Mouse (Mus musculus) R1 (cell line): ENCODE results near the gene Syn2.

Experiments
- DNase-seq: peaks from one replicate; pipeline ENCODE4 v3.0.0-alpha.2; 2018; ENCODE audit warnings: low read depth, low spot score

The Syn2 gene

DNA sequence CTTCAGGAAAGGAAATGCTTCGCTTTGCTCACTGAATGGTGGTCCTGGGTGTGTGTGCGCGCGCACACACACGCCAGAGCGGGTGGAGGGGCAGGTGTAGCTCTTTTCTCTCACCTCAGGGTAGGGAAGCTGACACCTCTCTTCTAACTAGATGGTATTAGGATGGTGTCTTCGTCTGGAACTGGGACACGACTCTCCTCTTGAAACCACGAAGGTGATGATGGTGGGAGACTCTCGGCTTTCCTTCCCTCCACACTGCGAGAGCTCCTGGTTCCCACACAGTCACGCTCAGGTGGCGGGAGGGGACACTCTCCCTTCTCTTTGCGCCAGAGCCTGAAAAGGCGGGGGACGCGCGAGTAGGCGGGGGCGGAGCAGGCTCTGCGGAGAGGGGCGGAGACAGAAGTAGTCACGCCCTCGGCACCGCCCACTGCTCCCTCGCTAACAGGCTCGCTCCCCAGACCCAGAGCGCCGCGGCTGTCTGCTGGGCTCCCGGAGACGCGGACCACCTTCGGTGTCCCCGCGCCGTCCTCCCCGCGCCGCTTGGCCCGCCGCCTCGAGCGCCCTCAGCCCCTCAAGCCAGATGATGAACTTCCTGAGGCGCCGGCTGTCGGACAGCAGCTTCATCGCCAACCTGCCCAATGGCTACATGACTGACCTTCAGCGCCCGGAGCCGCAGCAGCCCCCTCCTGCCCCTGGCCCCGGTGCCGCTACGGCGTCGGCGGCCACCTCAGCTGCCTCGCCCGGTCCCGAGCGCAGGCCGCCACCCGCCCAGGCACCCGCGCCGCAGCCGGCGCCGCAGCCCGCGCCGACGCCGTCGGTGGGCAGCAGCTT, at the start of gene Syn2:
Gene Syn2 (plus strand): TSS at position 402 of the 831 bp plus-strand sequence.
- DNase-seq, result peak; percentile 81

DNA sequence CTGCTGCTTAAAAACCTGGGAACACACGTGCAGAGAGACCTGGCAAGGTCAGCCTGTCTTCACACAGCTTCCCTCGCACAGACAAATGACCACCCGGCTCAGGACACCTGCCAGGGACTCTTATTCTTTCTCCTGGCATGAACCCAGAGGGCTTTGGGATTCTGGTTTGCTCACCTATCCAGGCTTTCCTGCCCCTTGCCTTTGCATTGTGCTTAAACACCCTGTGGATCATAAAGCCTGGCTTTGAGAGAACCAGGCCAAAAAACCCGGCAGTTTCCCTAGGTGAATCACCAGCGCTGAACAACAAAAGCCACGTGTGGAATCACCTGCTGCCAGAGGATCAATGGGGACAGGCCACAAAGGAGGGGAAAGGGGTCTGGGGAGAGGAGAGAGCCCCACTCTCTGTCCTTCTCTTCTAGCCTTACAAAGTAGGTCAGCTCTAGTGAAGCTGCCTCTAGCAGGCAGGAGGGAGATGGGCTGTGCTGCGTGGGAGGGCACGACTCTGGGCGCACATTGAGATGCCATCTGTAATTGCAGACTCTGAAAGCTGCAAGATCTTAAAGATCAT, 49.3 kb upstream of the Syn2 start:
- no peak for DNase-seq

GRCm38 (mm10) chr6:115088314-115089106, 46.2 kb upstream of the Syn2 start:
- no peak for DNase-seq

DNA sequence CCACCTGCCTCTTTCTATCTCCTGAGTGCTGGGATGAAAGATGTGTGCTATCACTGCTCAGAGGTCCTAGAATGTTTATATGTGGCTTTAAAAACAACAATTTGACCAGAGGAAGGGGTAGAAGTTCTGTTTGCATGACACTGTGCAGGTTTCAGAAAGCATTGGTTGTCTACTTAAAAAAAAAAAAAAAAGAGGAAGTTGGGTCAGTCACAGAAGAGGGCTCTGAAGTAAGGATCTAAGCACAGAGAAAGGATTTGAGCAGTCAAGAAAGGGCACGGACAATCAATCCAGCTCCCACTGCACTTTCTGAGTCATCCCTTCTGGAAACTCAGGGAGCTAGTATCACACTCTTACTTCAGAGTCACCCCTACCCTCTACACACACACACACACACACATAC, 43.0 kb upstream of the Syn2 start:
- no peak for DNase-seq

- DNase-seq, result no peak
Observed at GRCm38 (mm10) chr6:115102542-115102941, 32.2 kb upstream of the Syn2 start.

DNA sequence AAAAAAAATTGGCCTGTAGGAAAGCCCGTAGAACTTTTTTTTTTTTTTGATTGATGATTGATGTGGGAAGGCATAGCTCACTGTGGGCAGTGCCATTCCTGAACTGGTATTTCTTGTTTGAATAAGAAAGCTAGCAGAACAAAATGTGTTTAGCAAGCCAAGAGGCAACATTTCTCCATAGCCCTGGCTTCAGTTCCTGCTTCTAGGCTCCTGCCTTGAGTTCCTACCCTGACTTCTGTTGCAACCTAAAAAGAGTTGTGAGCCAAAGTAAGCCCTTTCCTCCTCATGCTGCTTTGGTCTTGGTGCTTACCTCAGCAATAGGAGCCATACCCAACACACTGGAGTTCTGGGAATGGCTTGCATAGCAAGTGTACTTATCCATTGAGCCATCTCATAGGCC, 23.3 kb upstream of the Syn2 start:
- DNase-seq, result no peak

- no peak for DNase-seq
Observed at GRCm38 (mm10) chr6:115122181-115122580, 12.5 kb upstream of the Syn2 start.

DNA sequence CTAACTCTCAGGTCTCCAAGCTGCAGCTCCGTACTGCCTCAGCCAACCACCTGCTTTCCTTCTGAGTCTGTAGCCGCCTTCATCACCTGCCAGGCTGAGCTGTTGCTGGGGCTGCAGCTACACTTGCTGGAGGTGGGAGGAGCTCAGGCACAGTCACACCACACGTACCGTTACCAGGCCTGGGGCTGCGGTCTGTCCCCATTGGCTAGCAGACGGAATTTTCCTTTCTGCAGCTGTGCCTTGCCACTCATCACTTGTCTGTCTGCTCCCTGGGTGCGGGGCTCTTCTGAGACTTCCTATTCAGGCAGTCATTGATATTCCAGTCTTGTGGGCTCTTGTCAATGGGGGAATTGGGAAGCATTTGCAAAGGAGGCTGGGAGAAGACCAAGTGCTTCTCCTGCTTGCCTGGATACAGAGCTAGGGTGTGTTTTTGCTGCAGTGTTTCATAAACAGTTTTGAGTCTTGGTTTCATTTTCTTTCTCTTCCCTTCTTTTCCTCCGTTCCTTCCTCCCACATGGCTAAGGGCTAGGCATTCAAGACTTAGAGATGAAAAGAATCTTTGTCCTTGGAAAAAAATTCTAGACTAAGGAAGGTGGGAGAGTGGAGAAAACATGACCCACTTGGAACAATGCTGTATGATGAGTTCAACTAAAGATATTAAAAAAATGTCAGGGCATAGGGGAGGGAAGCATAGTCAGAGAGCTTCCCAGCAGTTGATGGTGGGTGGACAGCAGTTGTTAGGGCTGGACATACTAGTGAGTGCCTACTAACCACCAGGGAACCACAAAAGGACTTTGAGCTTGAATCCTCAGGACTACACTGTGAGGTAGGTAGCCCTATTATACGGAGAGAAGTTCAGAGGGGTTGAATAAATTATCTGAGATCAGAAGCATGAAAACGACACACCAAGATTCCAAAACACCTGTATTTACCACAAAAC, 11.2 kb upstream of the Syn2 start:
- peak; percentile 72 for DNase-seq

DNA sequence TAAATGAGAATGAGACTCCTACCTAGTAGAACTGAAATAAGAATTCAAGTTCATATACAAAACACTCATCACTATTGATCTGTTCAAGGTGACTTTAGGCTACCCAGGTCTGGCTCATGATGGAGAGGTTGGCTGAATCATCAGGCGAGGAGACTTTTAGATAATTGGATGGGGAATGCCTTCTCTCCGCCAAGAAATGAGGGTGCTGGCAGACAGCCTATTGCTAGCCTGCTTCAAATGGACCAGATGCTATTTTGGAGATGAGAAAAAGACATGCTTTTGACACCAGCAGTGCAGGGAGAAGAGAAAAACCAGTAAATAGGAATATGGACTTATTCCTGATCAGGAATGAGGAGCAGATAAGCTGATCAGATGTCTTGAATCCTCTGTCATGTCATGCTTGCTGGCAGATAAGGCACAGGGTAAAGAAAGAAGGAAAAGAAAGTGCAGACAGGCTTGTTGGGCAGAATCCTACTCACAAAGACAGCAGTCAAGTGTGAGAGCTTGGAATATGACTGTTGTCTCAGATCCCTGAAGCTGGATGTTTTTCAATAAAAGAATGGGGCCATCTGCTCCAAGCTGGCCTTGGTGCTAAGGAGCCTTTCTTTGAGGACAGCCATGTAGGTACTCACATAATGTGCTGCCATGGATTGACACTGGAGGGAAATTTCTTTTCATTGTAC, 9.9 kb upstream of the Syn2 start:
- DNase-seq, result no peak

- no peak for DNase-seq
Observed at GRCm38 (mm10) chr6:115125358-115125720, 9.4 kb upstream of the Syn2 start.

GRCm38 (mm10) chr6:115126232-115126785, 8.4 kb upstream of the Syn2 start:
- peak; percentile 24 for DNase-seq

DNA sequence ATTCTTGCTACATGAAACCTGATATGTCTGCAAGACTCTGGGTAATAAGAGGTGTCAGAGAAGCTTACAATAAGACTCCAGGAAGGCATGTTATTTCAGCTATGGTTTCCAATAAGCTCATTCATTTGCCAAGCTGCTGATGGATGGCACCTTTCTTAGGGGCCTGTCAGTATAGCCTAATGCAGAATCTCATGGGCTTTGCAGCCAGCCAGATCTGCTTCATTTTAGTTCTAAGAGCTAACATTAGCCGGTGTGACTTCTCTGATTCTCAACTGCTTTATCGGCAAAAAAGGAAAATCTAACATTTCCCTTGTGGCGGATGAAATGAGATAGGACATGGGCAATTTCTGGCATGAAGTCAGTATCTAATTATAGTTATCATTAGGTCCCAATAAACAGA, 7.9 kb upstream of the Syn2 start:
- DNase-seq, result no peak

DNA sequence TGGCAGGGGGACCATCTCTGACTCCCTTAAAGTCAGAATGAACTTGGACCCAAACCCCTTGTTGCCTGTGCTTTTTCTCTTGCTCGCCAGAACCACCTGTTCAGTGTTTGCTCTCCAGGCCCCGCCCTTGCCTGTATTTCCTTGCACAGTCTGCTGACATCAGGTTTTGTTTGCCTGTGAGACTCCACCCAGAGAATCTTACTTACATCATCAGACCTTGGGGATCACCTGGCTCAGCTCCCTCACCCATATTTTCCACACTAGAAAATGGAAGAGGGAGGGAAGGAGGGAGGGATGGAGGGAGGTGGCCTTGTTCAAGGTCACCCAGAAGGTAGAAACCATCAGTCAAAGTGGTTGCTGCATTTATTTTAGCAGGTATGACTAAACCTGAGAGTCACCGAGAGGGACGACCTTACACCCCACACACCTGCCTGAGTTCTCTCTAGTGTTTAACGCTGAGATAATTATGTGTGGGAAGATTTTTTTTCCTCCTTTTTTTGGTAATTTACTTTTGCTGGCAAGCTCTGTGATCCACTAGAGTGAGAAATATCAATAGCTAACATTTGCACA, 7.4 kb upstream of the Syn2 start:
- peak; percentile 5 for DNase-seq

DNA sequence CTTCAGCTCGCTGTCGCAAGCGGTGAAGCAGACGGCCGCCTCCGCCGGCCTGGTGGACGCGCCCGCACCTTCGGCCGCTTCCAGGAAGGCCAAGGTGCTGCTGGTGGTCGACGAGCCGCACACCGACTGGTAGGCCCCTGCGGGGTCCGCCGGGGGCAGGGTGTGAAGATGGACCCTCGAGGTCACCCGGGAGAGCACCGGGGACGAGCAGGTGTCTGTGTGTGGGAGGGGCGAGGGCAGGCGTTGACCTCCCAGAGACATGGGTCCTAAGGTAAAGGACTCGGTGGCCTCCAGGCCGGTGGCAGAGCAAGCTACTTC, 589 bp downstream of the Syn2 start:
- peak; percentile 7 for DNase-seq

DNA sequence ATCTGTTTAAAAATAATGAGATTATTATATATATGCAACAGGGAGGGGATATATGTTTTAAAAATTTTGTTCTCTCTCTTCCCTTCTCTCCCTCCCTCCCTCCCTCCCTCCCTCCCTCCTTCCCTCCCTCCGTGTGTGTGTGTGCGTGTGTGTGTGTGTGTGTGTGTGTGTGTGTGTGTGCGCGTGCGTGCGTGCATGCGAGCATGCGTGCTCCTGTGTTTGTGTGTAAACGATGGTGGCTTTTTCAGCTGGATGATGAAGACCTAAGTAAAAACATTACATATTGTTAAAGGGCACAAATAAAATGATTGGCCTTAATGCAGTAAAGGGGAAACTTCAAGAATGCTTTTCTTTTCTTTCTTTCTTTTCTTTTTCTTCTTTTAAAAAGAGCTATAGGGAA, 1.5 kb downstream of the Syn2 start:
- DNase-seq, result no peak

DNA sequence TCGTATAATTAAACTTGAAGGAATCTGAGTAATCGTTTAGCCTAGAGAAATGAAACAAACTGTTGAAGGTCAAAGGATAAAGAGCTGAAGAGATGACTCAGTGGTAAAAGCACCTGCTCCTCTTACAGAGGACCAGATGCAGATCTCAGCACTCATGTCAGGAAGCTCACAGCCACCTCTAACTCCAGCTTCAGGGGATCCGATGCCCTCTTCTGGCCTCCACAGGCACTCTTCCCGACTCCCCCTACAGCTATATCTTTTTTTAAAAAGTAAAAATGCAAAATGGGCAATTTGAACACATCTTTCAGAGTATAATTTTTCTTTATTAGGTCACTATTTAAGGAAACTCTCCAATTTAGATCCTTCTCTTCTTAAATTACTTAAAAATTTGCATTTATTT, 6.7 kb downstream of the Syn2 start:
- DNase-seq, result no peak

GRCm38 (mm10) chr6:115161175-115161574, 26.5 kb downstream of the Syn2 start:
- no peak for DNase-seq

DNA sequence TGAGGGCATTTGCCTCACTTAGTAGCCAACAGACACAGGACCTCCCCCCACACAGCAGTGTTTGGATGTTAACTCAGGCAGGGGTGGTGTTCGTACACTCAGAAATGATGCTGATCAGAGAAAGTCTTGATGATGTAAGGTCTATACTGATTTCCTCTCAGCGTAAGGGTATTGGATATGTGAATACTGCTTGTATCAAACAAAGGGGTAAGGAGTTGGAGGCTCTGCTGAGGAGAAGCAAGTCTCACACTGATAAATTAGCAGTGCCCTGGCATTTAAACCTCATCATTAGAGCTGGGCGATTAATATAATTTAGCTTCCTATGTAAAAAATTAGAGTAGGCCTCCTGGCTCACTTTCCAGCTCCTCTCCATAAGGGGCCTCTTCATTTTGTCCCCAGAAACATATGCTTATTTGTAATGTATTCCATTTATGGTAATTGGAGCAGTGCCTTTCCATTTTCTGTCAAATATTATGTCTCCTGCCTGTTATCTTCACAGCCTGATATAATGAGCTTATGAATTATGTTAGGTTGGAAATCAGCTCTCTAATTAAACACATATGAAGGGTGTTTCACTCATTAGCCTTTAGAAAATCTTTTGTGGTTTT, 31.3 kb downstream of the Syn2 start:
- DNase-seq, result no peak

DNA sequence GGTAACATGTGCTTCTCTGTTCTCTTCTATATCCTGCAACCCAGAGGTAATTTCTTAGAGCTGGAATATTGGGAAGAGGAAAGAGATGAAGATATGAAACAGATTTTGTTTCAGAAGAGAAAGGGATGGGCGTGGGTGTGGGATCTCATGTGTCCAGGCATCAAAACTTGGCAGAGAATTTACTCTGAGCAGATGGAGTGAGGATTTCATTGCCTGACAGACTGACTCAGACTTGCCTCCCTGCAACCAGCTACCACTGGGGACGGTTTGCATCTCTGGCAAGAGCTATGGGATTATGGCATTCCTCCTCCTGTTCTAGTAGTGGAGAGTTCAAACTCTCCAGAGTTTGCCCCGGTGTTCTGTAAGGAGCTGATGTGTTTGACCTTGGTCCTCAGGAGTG, 34.2 kb downstream of the Syn2 start:
- DNase-seq, result no peak

DNA sequence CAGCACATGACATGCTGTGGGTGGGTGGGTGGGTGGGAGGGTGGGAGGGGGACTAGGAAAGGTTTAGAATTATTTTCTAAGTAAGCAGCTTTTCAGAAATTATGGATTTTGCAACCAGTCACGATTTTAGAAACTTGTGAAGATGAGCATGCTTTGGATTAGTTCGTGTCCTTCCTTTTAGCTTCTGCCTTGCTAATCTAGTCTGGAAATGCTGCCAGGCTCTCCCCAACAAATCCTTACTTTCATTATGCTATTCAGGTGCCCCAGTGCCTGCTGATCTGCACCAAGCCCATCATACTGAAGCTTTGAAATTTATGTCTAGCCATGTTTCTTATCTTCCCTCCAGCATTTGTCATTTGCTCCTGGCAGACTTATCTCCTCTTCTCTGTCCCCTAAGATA, 34.8 kb downstream of the Syn2 start:
- no peak for DNase-seq
